Mouse (Mus musculus) brain, embryonic 18.5 days (tissue): Measurements from ENCODE around the gene Tmem210.
"Not testable (repeated sequence)": the region's sequence is repeated elsewhere in the genome, so short reads cannot be mapped to it uniquely, and the experiment has no call there.

Source experiments
- DNase-seq: peaks from one replicate; pipeline ENCODE4 v3.0.0-alpha.2; 2012; ENCODE audit warnings: low read depth, low spot score

Tmem210 gene

GRCm38 (mm10) chr2:25287927-25288649 is at the start of gene Tmem210:
Gene Tmem210, plus strand, starts transcription at chr2:25288145.
- DNase-seq: no peak

GRCm38 (mm10) chr2:25239766-25240165 is 48.2 kb upstream of the Tmem210 start:
- no peak for DNase-seq

- no peak for DNase-seq
These were observed 47.6 kb upstream of the Tmem210 start for GRCm38 (mm10) chr2:25240310-25240709.

GRCm38 (mm10) chr2:25240723-25241437 is 47.1 kb upstream of the Tmem210 start:
- peak; percentile 71 for DNase-seq

- no peak for DNase-seq
These were observed 46.5 kb upstream of the Tmem210 start for GRCm38 (mm10) chr2:25241438-25241775.

- no peak for DNase-seq
These were observed 45.8 kb upstream of the Tmem210 start, which contains the start of the genes Rnf208 and Cysrt1 for GRCm38 (mm10) chr2:25242101-25242506. Gene Rnf208, plus strand, starts transcription at chr2:25242255. Gene Cysrt1, minus strand, starts transcription at chr2:25242452.

- DNase-seq: no peak
These were observed 44.6 kb upstream of the Tmem210 start for GRCm38 (mm10) chr2:25243342-25243741.

GRCm38 (mm10) chr2:25244144-25244543 is 43.8 kb upstream of the Tmem210 start:
- no peak for DNase-seq

- DNase-seq: no peak
These were observed 41.5 kb upstream of the Tmem210 start, which contains the start of gene AL732309.1 for GRCm38 (mm10) chr2:25246183-25247072. Gene AL732309.1, minus strand, starts transcription at chr2:25246863.

- DNase-seq: no peak
These were observed 35.6 kb upstream of the Tmem210 start for GRCm38 (mm10) chr2:25252331-25252730.

- DNase-seq: peak; percentile 83
These were observed 32.6 kb upstream of the Tmem210 start, which contains the start of gene Tmem203 for GRCm38 (mm10) chr2:25255284-25255779. Gene Tmem203, plus strand, starts transcription at chr2:25255439.

GRCm38 (mm10) chr2:25256443-25257109 is 31.4 kb upstream of the Tmem210 start:
- not testable (repeated sequence) for DNase-seq

GRCm38 (mm10) chr2:25257250-25257649 is 30.7 kb upstream of the Tmem210 start:
- not testable (repeated sequence) for DNase-seq

- DNase-seq: no peak
These were observed 29.1 kb upstream of the Tmem210 start for GRCm38 (mm10) chr2:25258887-25259286.

- DNase-seq: no peak
These were observed 26.1 kb upstream of the Tmem210 start for GRCm38 (mm10) chr2:25261870-25262269.

GRCm38 (mm10) chr2:25262291-25262767 is 25.6 kb upstream of the Tmem210 start, which contains the start of gene Tprn:
Gene Tprn, plus strand, starts transcription at chr2:25262618.
- DNase-seq: peak; percentile 95

GRCm38 (mm10) chr2:25262795-25263622 is 24.9 kb upstream of the Tmem210 start:
- DNase-seq: no peak

GRCm38 (mm10) chr2:25263623-25264285 is 24.2 kb upstream of the Tmem210 start:
- no peak for DNase-seq

GRCm38 (mm10) chr2:25264286-25264660 is 23.7 kb upstream of the Tmem210 start:
- no peak for DNase-seq
